Mouse (Mus musculus) thymus, adult 2 months (tissue): ENCODE measurements at regions not wholly inside any gene's neighbourhood (a gene's known extent, or its start where the extent isn't known, plus 50 kb on each side); places are given as distances from the start of the nearest gene placed in this dataset.

Source experiments
- CTCF ChIP-seq: fragments of 200-500 bp; IDR thresholded peaks from 2 replicates; pipeline ENCODE4 v1.5.1; 2012; ENCODE audit warnings: mild to moderate bottlenecking, control low read depth, low read length, moderate library complexity, borderline replicate concordance; ENCODE audit not compliant: control insufficient read depth, poor library complexity, insufficient read depth; ENCODE audit errors: extremely low read depth
- POLR2A ChIP-seq: fragments of 200-500 bp; IDR thresholded peaks from 2 replicates; pipeline ENCODE4 v1.6.1; 2012; ENCODE audit warnings: mild to moderate bottlenecking, low read length, control low read depth, moderate library complexity; ENCODE audit not compliant: control insufficient read depth, poor library complexity, insufficient read depth; ENCODE audit errors: extremely low read depth

DNA sequence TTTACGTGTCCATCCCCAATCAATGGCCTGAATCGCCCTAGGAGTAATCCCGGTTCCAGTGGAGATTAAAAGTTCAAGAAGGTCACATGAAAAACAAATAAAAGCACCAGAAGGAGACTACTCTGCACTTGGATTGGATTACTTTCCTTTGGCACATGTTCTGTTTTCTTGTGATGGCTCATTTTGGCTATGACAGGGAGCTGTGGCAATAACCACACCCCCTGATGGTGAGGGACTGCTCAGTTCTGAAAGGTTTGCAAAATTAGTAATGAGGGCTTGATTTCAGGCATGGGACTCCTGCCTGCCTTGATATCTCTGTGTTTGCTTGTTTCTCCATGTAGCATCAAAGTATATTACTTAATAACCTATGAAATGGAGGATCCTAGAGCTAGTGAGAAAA, 293.9 kb downstream of the Plk2 start:
- TF ChIP-seq CTCF (no peak), POLR2A (no peak)
